Mouse (Mus musculus) bone marrow macrophage, adult 2 months (primary cell): ENCODE measurements around the gene Swi5.

Source experiments
- CTCF ChIP-seq: IDR thresholded peaks from 2 replicates; pipeline ENCODE4 v1.5.1; 2012; ENCODE audit warnings: low read depth, mild to moderate bottlenecking, low read length, moderate library complexity
- POLR2A ChIP-seq: IDR thresholded peaks from 2 replicates; pipeline ENCODE4 v1.6.1; 2012; ENCODE audit warnings: mild to moderate bottlenecking, low read depth, low read length, borderline replicate concordance

- no peak for TF ChIP-seq CTCF
- peak; percentile 26; the same call in 1 of the 2 replicates for TF ChIP-seq POLR2A
Observed at GRCm38 (mm10) chr2:32259657-32260417, 28.0 kb downstream of the Swi5 start, which contains the start of gene Uck1.
